Mouse (Mus musculus) heart, embryonic 11.5 days (tissue): ENCODE measurements around the gene Rab3c. TPM values are rescaled to one million over a fixed set of nuclear protein-coding genes. Genes with fewer than 3 reads are reported as not detected.

ENCODE experiments used
- ATAC-seq: fragments of 200-750 bp; cut with Nextera tagmentation; replicated peaks from 2 replicates; pipeline ENCODE4 v1.8.0; 2017; ENCODE audit warnings: moderate library complexity; ENCODE audit not compliant: insufficient number of reproducible peaks, low FRiP score, low TSS enrichment
- H3K27ac ChIP-seq: fragments of 300-500 bp; sonication (generic); 2 replicates; pipeline ENCODE4 v1.5.1; 2014; ENCODE audit warnings: mild to moderate bottlenecking, low read depth, low read length
- H3K27me3 ChIP-seq: fragments of 300-500 bp; sonication (generic); 2 replicates; pipeline ENCODE4 v1.6.1; 2014; ENCODE audit warnings: mild to moderate bottlenecking, low read length, mixed read lengths; ENCODE audit not compliant: control insufficient read depth, insufficient read depth
- H3K36me3 ChIP-seq: fragments of 300-500 bp; sonication (generic); 2 replicates; pipeline ENCODE4 v1.6.1; 2014; ENCODE audit warnings: mild to moderate bottlenecking, low read length, moderate library complexity, mixed read lengths; ENCODE audit not compliant: control insufficient read depth, insufficient read depth
- H3K4me1 ChIP-seq: fragments of 300-500 bp; sonication (generic); 2 replicates; pipeline ENCODE4 v1.6.1; 2014; ENCODE audit warnings: low read length; ENCODE audit not compliant: control insufficient read depth, insufficient read depth
- H3K4me2 ChIP-seq: fragments of 300-500 bp; sonication (generic); 2 replicates; pipeline ENCODE4 v1.6.1; 2014; ENCODE audit warnings: mild to moderate bottlenecking, moderate library complexity
- H3K4me3 ChIP-seq: fragments of 300-500 bp; sonication (generic); 2 replicates; pipeline ENCODE4 v1.5.1; 2014; ENCODE audit warnings: low read depth, low read length
- H3K9ac ChIP-seq: fragments of 300-500 bp; sonication (generic); 2 replicates; pipeline ENCODE4 v1.6.1; 2014; ENCODE audit warnings: mild to moderate bottlenecking, low read depth, low read length, moderate library complexity
- H3K9me3 ChIP-seq: fragments of 300-500 bp; sonication (generic); replicated peaks from 2 replicates; pipeline ENCODE4 v1.6.1; 2016; ENCODE audit warnings: low read length; ENCODE audit not compliant: control insufficient read depth
- WGBS: fragments of 180-500 bp; shearing (Covaris S2); extraction: QIAGEN DNeasy Blood & Tissue Kit; methylation state at CpG from one replicate; pipeline ENCODE4 v1.1.7; 2014; ENCODE audit not compliant: insufficient replicate concordance; 5-methylcytosine and 5-hydroxymethylcytosine counted together
- polyA plus RNA-seq: library from polyadenylated mRNA; unstranded; fragments of >200 nt; fragmentation: Nextera tagmentation; extraction: Ambion mirVana; gene quantifications from 2 replicates; pipeline ENCODE4 v1.2.1, GENCODE M21; 2014

Gene Rab3c
- polyA plus RNA-seq, 1 experiment from 2014 or later = 0.23 TPM

- Histone ChIP-seq H3K9me3 (no peaks in the 10 kb centered on the region), H3K4me1 (0 out of 2 replicates have a peak, but pooled peaks cover 3% of the 10 kb centered on the region), H3K27ac (no peak overlapping the region), H3K36me3 (no peaks in the 10 kb centered on the region), H3K4me3 (no peak overlapping the region), H3K9ac (no peak overlapping the region), H3K4me2 (no peak overlapping the region), H3K27me3 (no peaks in the 10 kb centered on the region; the same call in 1 of the 2 replicates)
- ATAC-seq = no peak
Observed at GRCm38 (mm10) chr13:110277709-110278108, 3.1 kb downstream of the Rab3c start.

- 67% methylated on average over 3 of the region's 3 CpGs for WGBS
Observed at GRCm38 (mm10) chr13:110275471-110275870, 5.3 kb downstream of the Rab3c start.

GRCm38 (mm10) chr13:110260649-110261048 lies 20.1 kb downstream of the Rab3c start:
- H3K27me3 ChIP-seq = no peaks in the 10 kb centered on the region
- H3K4me2 ChIP-seq = no peak overlapping the region
- ATAC-seq = no peak
- no peaks in the 10 kb centered on the region for H3K9me3 ChIP-seq
- H3K36me3 ChIP-seq = no peaks in the 10 kb centered on the region
- no peak overlapping the region for H3K27ac ChIP-seq
- WGBS = 45% methylated on average over 1 of the region's 1 CpGs
- H3K9ac ChIP-seq = no peak overlapping the region
- no peaks in the 10 kb centered on the region for H3K4me1 ChIP-seq
- no peak overlapping the region for H3K4me3 ChIP-seq

More at GRCm38 (mm10) chr13:110275471-110275870, 5.3 kb downstream of the Rab3c start:
- Histone ChIP-seq H3K36me3 (no peaks in the 10 kb centered on the region), H3K9me3 (no peaks in the 10 kb centered on the region), H3K9ac (no peak overlapping the region), H3K27ac (no peak overlapping the region), H3K4me1 (no peaks in the 10 kb centered on the region), H3K27me3 (no peaks in the 10 kb centered on the region; the same call in 1 of the 2 replicates), H3K4me2 (no peak overlapping the region), H3K4me3 (no peak overlapping the region)
- no peak for ATAC-seq

DNA sequence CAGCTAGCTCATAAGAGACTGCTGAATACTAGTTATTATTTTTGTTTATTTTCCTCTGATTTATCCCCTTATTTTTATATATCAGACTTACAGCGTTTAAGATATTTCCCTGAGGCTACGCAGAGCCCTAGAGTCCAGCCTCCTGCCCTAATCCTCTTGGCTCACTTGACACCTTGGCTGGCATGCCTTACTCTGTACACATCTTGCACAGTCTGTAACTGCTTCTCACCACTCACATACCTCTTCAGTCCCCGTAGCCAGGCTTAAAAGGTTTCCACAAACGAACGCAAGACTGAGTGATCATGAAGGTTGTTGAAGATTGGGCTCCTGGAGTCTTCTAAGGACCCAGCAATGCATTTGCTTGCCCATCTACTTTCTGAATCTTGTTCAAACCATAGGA lies 29.3 kb downstream of the Rab3c start:
- Histone ChIP-seq H3K9ac (no peak overlapping the region), H3K4me1 (no peaks in the 10 kb centered on the region), H3K27ac (no peak overlapping the region), H3K9me3 (no peaks in the 10 kb centered on the region; the same call in 1 of the 2 replicates), H3K4me3 (no peak overlapping the region), H3K4me2 (no peak overlapping the region), H3K27me3 (no peaks in the 10 kb centered on the region), H3K36me3 (no peaks in the 10 kb centered on the region)
- WGBS = 80% methylated on average over 5 of the region's 5 CpGs
- no peak for ATAC-seq

- no peak overlapping the region for H3K4me2 ChIP-seq
- H3K27me3 ChIP-seq = no peaks in the 10 kb centered on the region
- no peaks in the 10 kb centered on the region for H3K9me3 ChIP-seq
- H3K27ac ChIP-seq = no peak overlapping the region
- no peaks in the 10 kb centered on the region for H3K36me3 ChIP-seq
- ATAC-seq = no peak
- H3K4me1 ChIP-seq = no peaks in the 10 kb centered on the region
- WGBS = 64% methylated on average over 2 of the region's 2 CpGs
- H3K4me3 ChIP-seq = no peak overlapping the region
- H3K9ac ChIP-seq = no peak overlapping the region
Observed at GRCm38 (mm10) chr13:110248481-110248880, 32.3 kb downstream of the Rab3c start.

DNA sequence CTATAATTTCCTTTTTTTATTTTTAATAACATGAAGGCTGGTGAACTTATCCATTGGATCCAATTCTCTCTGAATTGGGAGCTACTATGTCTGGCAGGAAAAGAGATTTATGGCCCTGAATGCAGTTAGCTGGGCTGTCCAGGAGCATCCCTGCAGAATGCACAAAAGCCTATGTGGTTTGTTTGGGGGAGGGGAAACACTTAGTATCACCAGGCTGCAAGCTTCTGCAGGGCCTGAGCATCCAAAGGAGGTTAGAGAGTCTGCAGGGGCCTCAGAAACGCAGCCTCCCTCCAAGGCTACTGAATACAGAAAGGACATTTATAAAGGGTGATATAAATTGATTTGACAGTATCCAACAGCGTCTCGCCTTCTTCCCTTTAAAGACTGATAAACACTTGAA lies 41.8 kb downstream of the Rab3c start:
- WGBS = 60% methylated on average over 3 of the region's 3 CpGs
- Histone ChIP-seq H3K9ac (no peak overlapping the region), H3K4me2 (no peak overlapping the region), H3K4me3 (no peak overlapping the region), H3K27ac (no peak overlapping the region), H3K4me1 (peaks cover 8% of the 10 kb centered on the region), H3K27me3 (no peaks in the 10 kb centered on the region), H3K9me3 (no peaks in the 10 kb centered on the region), H3K36me3 (no peaks in the 10 kb centered on the region)
- no peak for ATAC-seq

GRCm38 (mm10) chr13:110237209-110237935 lies 43.4 kb downstream of the Rab3c start:
- Histone ChIP-seq H3K36me3 (no peaks in the 10 kb centered on the region), H3K27ac (no peak overlapping the region), H3K4me2 (no peak overlapping the region; the same call in 1 of the 2 replicates), H3K27me3 (no peaks in the 10 kb centered on the region), H3K4me3 (no peak overlapping the region), H3K9ac (no peak overlapping the region), H3K9me3 (no peaks in the 10 kb centered on the region), H3K4me1 (peaks cover 8% of the 10 kb centered on the region)
- ATAC-seq = peak; percentile 26; the same call in 1 of the 2 replicates
- WGBS = 30% methylated on average over 10 of the region's 10 CpGs

DNA sequence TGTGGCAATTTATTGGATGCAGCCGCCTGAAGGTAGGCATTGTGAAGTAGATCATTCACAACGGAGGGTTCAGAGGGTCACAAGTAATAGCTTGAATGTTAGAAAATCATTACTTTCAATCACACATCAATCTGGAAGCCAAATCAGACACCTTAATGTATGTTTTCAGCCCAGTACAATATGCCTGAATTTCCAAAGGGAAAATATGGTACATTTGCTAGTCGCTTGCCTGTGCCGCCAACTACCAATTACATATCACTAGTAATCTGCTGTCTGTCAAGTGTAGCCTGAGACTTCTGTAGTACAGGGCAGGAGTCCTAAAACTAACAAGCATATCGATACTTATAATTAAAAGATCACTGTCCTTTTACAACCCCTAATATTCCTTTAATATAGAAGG lies 47.4 kb downstream of the Rab3c start:
- H3K27me3 ChIP-seq = no peaks in the 10 kb centered on the region
- WGBS = 84% methylated on average over 5 of the region's 5 CpGs

DNA sequence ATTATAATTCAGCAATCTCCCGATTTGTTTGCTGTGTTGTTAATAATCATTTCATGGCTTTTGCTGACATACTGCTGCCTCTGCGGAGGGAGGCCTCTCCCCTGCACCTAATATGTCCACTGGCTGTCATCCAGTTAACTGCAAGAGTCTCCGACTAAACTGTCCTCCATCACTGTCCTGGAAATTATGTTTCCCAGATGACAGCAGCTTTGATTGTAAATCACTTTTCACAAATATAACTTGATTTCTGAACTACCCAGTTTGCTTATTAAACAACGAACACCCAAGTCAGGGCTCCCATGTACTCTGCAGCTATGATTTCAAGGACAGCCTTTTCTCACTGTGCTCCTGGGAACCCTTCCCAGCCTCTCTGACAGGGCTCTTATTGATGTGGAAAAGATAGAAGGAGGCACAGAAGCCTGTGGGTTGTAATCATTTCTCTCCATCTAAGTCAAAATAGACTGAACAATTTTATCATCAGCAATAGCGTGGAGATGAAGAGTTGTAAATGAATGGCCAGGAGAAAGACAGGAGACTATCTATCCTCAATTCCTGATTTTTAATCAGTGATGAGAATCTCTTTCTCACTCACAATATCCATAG lies 49.6 kb downstream of the Rab3c start:
- no peak for ATAC-seq
- Histone ChIP-seq H3K27me3 (no peaks in the 10 kb centered on the region), H3K9me3 (no peaks in the 10 kb centered on the region), H3K4me1 (no peaks in the 10 kb centered on the region), H3K9ac (no peak overlapping the region), H3K4me3 (no peak overlapping the region), H3K36me3 (no peaks in the 10 kb centered on the region), H3K27ac (no peak overlapping the region), H3K4me2 (no peak overlapping the region)
- WGBS = 77% methylated on average over 5 of the region's 5 CpGs

More for the DNA sequence above, 47.4 kb downstream of the Rab3c start:
- Histone ChIP-seq H3K4me3 (no peak overlapping the region), H3K4me1 (peaks cover 8% of the 10 kb centered on the region), H3K9ac (no peak overlapping the region), H3K27ac (no peak overlapping the region), H3K9me3 (no peaks in the 10 kb centered on the region), H3K36me3 (no peaks in the 10 kb centered on the region), H3K4me2 (no peak overlapping the region)
- no peak for ATAC-seq
